Mouse (Mus musculus) monocyte, adult 2 months (primary cell): ENCODE results near the gene Adh1.

Experiments
- DNase-seq, 2 experiments: peaks; one replicate each; pipeline ENCODE4 v3.0.0; 2022; ENCODE audit warnings: low spot score in 2 of 2, low read depth in 1 of 2

The Adh1 gene

DNA sequence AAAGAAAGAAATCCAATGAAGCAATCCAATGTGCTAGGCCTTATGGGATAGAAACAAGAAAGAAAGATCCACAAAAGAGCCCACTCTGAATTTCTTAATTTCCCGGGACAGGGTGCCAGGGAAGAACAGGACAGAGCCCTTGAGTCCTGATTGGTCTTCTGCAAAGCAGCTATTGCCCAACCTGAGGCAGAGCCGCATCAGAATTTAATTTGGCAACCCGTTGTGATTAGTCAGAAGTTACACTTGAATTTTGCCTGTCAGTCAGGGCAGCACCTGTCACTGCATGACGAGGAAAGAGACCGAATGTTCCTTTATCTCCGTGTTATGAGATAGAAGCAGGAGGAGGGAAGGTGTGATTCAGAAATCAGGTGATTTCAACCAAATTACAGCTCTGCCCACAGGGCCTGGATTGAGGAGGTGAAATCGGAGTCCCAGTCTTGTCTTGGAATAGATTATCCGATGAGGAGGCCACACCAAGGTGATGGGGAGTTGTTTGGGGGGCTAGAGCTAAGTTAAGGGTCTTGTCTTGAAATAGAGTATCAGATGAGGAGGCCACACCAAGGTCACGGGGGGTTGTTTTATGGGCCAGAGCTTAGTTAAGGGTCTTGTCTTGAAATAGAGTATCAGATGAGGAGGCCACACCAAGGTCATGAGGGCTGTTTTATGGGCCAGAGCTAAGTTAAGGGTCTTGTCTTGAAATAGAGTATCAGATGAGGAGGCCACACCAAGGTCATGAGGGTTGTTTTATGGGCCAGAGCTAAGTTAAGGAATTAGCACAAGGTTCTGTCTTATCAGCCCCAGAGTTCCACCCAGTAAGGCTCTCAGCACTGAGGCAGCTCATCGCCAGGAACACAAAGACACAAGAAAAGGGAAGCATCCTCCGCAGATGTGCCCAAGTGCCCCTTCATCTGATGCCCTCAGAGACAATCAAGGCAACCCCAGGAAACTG is at the start of gene Adh1:
Gene Adh1, plus strand, starts transcription at position 271 of the 949 bp plus-strand sequence.
- DNase-seq, result no peak

DNA sequence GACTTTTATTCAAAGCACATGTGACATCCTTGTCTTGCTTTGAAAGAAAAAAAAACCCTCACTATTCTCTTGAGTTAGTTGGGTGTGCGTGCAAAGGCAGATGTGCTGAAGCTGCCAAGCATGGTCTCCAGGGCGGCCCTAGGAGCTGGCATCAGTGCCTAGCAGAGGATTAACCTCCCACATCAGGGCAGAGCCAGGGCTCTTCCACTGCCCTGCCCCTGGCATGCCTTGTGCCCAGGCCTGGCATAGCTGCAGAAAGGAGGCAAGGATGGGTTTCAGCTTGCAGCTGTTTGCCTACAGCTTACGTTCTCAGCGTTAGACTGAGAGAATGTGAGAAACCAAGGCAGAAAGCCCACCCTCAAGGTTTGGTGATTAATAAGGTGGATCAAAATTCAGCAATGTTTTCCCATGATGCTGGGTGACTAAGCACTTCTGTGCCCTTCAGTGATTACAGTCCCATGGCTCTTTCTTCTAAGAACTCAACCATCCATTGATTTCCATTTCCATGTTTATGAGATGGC is 48.3 kb upstream of the Adh1 start:
- no peak for DNase-seq

DNA sequence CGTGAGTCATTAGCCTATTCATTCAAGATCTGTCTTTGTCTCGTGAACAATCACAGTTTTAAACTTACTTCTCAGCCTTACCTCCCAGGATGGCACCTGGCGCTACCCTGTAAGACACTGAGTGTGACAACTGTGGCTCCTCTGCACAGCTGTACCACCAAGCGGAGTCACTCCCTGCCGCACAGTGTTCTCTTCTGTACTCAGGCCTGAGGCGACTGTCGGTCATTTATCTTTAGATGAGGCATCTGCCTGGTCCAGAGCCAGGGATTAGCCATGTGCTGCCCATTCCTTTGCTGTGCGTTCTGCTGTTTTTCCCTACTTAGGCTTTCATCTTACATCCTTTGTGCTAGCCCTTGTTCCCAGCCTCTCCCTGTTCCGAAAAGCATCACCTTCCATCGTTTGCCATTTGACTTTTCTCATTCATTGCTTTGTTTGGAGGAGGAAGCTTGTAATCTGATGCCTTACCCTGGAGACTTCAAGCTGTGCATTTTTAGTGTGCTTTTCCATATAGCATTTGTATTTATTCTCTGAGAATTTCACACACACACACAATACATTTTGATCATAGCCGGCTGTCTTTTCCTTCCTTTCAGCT is 45.3 kb upstream of the Adh1 start:
- no peak for DNase-seq

DNA sequence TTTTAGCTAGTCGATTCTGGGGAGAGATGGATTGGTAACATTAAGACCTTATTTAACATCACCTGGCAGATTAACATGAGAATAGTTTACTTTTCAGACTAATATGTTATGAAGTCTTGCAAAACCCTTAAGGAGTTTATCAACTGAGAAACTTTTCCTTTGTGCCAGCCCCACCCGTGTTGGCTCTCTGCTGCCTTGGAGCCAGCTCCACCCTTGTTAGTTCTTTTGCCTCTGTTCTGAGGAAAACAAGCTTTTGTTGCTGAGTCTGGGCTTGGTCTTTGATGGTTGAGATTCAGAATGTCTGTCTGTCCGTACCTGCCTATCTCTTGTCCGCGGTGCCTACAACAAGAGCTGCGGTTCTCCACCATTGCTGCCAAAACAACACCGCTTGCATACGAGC is 44.7 kb upstream of the Adh1 start:
- DNase-seq, result no peak

DNA sequence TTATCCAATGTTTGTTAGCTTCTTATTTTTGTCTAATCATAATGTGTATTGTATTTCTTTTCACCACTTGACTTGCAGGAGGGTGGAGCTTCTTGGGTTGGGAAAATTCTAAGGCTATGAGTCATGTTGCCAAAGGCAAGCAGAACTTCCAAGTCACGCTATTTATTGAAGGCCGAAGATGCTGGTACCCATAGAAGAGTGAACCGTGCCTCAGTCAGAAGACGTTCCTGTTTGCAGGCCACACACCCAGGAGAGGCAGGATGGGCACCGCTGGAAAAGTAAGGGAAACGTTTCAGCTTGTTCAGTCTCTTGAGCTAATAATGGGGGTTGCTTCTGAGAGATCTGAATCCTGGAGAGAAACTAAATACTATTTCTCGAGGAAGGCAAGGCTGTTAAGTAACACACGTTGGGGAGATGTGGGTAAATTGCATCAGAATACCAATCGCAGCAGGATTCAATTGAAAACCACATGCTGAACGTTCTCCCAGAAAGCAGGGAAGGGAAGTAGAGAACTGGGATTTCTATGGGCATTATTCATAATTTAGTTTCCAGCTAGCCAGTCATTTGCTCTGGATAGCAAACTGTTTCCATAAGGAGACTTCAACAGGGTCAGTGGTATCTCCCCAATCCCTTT is 43.0 kb upstream of the Adh1 start, which contains the start of gene Adh7:
Gene Adh7, plus strand, starts transcription at position 130 of the 634 bp plus-strand sequence.
- no peak for DNase-seq

DNA sequence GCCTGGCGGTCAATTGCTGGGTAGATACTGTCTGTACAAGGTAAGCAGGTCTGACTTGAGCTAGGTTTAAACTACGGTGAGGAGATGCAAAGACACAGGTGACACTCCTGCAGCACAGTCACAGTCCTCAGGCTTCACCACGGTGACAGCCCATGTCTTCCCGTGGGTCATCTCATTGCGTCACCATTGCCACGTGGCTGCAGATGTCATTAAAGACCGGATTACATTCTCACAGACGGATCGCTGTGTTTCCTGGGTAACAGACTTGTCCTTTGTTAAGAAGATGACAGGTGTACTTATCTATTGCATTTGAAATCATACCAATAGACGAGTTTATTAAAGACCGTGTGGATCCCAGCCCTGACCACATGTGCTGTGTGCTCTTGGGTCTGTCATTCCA is 39.7 kb upstream of the Adh1 start:
- no peak for DNase-seq

DNA sequence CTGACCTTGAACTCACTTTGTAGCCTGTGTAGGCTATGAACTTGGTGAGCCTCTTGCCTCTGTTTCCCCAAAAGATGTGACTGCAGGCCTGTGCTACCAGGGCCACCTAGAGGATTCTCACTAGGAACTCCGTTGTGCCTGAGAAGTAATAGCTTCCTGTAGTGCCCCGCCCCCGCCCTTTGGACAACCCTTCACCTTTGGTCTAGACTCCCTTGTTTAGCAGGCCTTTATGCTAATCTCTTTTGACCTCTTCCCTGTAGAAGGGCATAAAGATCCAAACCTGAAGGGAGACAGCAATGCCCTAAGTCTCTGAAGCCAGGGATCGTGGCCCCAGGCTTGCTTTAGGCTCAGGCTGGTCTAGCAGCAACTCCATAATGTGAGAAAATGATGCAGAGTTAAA is 38.3 kb upstream of the Adh1 start:
- DNase-seq, result no peak

DNA sequence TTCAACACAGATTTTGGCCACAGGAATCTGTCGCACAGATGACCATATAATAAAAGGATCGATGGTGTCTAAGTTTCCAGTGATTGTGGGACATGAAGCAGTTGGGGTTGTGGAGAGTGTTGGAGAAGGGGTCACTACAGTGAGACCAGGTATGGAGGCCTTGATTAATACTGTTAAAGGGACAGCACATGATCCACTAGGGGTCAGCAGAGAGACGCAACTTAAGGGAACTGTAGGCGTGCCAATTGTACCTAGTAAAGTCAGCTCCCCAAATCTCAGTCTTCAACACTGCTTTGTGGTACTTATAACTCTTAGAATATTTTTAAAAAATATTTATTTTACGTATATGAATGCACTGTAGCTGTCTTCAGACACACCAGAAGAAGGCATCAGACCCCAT is 37.8 kb upstream of the Adh1 start:
- no peak for DNase-seq

DNA sequence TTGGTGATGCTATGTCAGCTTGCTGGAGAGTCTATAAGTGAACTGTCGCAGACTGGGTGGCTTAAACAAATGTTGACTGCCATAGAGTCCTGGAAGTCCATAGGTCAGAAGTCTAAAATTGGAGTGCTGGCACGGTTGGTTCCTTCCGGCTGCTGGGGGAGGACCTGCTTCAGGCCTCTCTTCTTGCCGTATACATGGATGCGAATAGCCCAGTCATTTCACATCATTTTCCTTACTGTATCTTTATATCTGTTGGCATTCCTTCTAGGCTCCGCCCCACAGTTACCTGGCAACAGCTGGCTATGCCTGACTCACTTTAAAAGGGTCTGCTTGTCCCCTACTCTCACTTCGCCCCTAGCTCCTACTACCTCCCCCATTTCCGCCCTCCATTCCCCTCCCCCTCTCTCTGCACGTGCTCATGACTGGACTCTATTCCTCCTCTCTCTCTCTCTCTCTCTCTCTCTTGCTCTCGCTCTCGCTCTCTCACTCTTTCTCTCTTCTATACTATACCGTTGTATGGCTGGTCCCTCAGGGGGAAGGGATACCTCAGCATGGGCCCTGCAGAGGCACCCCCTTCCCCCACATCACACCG is 36.3 kb upstream of the Adh1 start:
- DNase-seq, result no peak

DNA sequence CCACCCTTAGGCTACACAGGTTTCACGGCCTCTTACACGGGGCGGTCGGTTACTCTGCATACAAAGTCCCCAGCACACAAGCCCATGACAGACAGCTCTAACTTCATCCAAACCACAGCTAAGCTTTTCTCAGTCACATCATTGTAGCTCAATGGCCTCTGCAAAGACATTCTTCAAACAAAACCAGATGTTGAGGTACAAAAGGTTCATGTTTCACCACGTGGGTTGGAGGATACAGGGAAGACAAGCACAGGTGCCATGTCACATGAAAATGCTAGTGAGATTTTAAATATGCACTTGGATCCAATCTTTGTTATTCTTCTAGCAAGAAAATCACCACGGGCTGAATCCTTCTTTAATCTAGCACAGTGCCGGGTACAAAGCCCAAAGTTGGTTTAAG is 35.5 kb upstream of the Adh1 start:
- no peak for DNase-seq

DNA sequence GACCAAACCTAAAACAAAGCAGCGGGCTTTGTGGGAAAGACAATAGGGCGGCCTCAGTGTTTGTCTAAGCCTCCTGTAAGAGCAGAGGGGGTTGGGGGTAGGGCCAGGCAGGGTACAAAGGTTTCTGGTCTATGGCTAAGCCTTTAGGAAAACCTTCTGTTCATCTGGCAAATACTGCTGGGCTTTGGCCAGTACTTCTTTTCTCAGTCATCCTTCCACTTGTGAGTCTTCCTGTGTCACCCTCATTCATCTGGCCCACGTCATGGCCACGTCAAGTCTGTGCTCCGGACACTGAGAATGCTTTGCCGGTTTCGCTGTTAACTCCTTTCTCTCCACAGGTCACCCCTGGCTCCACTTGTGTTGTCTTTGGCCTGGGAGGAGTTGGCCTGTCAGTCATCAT is 34.9 kb upstream of the Adh1 start:
- no peak for DNase-seq

DNA sequence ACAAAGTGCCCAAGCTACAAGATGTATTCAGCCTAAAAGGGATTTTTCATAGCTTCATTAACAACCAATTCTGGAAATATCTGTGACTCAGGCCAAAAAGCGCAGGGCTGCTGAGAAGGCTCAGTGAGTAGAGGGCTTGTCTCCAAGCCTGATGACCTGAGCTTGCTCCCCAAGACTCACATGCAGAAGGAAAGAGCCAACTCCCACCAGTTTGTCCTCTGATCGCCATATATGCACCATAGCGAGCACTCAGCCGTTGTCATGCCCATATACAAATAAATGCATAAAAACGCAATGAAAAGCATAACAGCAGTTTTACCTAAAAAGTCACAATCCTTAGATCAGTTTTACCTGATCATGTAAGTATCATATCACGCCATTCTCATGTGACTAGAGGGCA is 34.3 kb upstream of the Adh1 start:
- DNase-seq, result no peak

DNA sequence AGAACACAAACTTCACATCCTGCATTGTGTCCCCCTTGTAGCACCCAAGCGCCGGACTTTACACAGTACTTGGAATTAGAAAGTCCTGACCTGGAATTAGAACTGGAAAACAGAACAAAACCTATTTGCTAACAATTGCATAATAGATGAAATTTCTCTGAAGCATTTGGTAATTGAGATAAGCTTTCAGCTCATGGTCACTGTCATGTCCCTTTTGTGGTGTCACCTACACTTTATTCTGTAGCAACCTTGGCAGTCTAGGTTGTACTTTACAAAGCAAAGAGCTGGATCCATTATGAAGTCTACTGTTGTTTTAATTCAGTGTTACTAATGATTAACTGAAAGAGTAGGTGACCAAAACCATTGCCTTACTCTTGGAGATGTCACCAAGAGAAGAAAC is 33.7 kb upstream of the Adh1 start:
- no peak for DNase-seq

DNA sequence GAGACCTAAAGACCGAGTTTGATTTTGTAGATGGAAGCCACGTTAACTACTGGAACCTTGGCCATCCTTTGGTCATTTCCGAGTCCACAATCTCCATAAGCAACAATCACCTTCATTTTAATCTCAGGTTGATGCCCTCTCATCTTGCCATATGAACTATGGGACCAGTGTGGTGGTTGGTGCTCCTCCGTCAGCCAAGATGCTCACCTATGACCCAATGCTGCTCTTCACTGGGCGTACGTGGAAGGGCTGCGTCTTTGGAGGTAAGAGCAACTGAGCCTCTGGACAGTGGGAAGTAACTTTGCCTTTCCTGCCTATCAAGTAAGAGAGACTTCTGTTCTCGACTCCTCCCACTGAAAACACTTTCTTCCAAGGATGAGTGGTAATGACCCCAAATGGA is 33.0 kb upstream of the Adh1 start:
- DNase-seq, result no peak

DNA sequence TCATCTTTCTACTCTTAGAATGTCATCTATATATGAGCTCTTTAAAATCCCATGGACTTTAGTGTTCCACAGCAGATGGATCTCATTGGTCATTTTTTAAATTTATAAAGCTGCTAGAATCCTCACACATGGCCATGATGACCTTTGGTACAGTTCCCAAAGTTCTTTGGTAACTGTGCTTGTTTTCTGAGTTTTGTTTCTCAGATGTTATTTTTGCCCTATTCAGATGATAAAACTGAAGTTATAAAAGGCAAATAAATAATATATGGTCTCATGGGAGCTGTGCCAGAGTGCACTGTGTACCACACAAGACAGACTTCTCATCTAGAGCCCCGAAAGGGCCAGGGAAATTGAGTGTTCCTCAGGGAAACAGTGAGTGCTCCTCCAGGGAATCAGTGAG is 31.3 kb upstream of the Adh1 start:
- DNase-seq, result no peak

DNA sequence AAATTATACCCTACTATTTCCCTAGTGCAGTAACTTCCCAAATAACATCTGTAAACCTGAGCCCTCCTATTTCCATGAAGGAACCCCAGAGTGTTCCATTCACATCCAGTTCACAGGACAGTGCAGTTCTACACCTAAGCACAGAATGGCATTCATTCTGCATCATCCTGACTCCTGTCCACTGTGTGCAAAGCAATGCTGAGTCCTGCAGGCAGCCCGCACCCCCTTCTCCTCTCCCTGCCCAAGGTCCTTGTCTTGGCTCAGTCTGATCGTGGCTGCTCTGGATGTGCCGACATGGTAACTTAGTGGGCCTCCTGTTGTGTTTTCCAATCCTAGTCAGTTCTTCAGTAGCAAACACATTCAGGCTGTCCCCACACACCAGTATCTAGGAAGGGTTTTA is 30.5 kb upstream of the Adh1 start:
- DNase-seq, result no peak

DNA sequence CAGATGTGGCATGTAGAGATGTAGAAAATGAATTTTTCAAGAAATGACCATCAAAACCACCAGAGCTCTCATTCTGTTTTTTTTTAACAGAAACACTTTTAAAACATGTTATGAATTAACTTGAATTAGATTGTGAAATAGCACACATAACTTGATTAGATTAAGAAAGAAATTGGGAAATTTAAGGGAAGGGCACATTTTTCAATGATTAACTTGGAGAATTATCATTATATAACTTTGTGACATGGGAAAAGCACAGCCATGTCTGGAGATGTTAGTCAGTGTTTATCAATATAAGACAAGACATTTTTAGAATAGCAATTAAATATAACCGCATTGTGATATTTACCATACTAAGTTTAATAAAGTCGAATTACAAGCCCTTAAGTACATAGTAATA is 29.3 kb upstream of the Adh1 start:
- DNase-seq, result no peak

DNA sequence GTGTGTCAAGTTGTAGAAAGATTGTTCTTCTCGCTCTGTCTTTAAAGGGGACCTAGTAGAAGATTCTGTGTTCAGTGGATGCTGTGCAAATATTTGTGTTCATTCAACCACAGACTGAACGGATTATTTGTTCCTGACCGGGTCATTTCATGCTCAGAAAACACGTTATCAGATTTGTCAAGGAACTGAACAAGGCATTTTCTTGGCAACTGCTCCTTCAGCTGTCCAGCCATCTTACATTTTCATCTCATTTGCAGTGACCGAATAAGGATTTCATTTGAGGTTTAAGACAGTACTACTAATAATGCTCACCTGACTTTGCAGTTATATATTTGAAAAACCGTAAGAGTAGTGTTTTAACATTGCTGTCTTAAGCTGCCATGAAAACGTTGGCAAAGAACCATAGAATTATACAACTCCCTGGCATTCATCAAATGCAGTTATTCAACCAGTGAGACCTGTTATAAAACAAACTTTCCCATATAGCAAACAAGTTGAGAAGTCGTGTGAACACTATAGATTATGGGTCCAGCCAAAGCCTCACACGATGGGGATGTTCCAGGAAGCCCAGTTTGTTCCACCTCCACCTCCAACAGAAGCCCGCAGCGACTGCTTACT is 24.1 kb upstream of the Adh1 start:
- DNase-seq, result no peak

DNA sequence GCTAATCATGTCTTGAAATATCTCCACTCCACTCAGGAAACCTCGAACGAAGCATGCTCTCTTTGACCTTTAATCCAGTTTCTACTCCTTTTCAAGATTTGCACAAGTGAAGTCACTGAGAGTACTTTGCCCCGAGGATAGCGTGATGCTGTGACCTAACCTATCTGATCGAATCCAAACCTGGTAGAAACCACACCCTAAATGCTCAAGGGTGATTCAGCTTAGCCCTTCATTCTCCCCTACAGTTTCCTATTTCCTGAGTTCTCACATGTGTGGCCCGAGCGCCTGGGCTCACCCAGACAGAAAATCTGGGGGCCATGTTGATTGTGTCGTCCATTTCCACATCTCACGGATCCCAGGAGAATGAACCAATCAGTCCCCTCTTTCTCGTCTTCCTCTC is 22.7 kb upstream of the Adh1 start:
- DNase-seq, result no peak

DNA sequence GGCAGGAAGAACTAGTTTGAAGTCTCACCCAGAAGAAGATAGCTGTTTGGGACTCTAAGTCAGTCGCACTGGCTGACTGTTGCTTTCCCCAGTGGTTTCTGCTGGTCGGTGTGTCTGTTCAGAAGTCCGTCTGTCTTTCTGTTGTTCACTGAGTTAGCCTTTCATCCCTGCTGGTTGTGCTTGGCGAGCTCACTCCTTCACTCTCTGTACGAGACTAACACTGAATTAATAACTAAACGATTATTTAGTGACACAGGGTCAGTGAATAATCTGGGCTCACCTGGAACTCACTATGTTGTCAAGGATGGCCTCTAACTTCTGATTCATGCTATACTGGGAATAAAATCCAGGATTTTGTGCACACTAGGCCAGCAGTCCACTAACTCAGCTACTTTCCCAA is 21.3 kb upstream of the Adh1 start:
- no peak for DNase-seq

DNA sequence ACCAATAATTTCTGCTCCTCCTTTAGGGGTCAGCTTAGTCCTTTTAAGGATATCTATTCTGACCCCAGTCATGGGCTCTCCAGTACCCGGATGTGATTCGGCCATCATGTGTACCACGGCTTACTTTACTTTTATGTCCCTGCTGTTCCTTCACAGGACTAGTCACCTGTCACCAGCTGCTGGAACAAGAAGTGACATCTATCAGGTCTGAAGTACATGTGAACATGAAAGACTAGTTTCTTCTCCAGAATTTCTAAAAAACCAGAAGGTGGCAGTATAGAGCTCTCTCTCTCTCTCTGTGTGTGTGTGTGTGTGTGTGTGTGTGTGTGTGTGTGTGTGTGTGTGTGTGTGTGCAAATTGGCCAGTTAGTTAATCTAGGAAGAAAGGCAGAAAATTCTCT is 20.4 kb upstream of the Adh1 start:
- DNase-seq, result no peak
